Mouse (Mus musculus) E14TG2a.4 (cell line): ENCODE data around the gene Cdk17.

ENCODE experiments used
- CTCF ChIP-seq: conservative IDR thresholded peaks from 2 replicates; pipeline ENCODE4 v1.5.1; 2014; ENCODE audit warnings: low read length
- NANOG ChIP-seq: IDR thresholded peaks from 2 replicates; pipeline ENCODE4 v1.6.1; 2014; ENCODE audit warnings: borderline replicate concordance, low read length, mixed read lengths
- POU5F1 ChIP-seq: IDR thresholded peaks from 2 replicates; pipeline ENCODE4 v1.6.1; 2014; ENCODE audit warnings: low read length, borderline replicate concordance

- TF ChIP-seq CTCF = no peak
- no peak for TF ChIP-seq POU5F1
- TF ChIP-seq NANOG = no peak
These were observed 120.4 kb downstream of the Cdk17 start for GRCm38 (mm10) chr10:93281092-93281491.
